Mouse (Mus musculus) liver, postnatal 0 days (tissue): ENCODE results near the gene C1qtnf9. TPM values are rescaled to one million over a fixed set of nuclear protein-coding genes. Genes with fewer than 3 reads are reported as not detected.

ENCODE experiments used
- ATAC-seq: fragments of 200-750 bp; cut with Nextera tagmentation; 2 replicates; pipeline ENCODE4 v1.8.0; 2017; ENCODE audit warnings: mild to moderate bottlenecking, moderate library complexity
- DNase-seq: peaks from one replicate; pipeline ENCODE4 v3.0.0-alpha.2; 2016
- H3K27ac ChIP-seq: fragments of 300-500 bp; sonication (generic); 2 replicates; pipeline ENCODE4 v1.5.1; 2014; ENCODE audit warnings: antibody characterized with exemption, moderate library complexity, mild to moderate bottlenecking, low read depth
- H3K27me3 ChIP-seq: fragments of 300-500 bp; sonication (generic); 2 replicates; pipeline ENCODE4 v1.6.1; 2014; ENCODE audit warnings: low read length, control low read depth, mixed read lengths; ENCODE audit not compliant: insufficient read depth
- H3K36me3 ChIP-seq: fragments of 300-500 bp; sonication (generic); replicated peaks from 2 replicates; pipeline ENCODE4 v1.6.1; 2014; ENCODE audit warnings: mild to moderate bottlenecking, control low read depth, low read length, moderate library complexity, mixed read lengths; ENCODE audit not compliant: insufficient read depth
- H3K4me1 ChIP-seq: fragments of 300-500 bp; sonication (generic); 2 replicates; pipeline ENCODE4 v1.6.1; 2014; ENCODE audit warnings: antibody characterized with exemption, mild to moderate bottlenecking, control low read depth; ENCODE audit not compliant: insufficient read depth
- H3K4me2 ChIP-seq: fragments of 300-500 bp; sonication (generic); 2 replicates; pipeline ENCODE4 v1.6.1; 2014; ENCODE audit warnings: low read depth, mild to moderate bottlenecking, low read length, moderate library complexity, mixed read lengths
- H3K4me3 ChIP-seq: fragments of 300-500 bp; sonication (generic); 2 replicates; pipeline ENCODE4 v1.5.1; 2014; ENCODE audit warnings: low read depth, low read length
- H3K9ac ChIP-seq: fragments of 300-500 bp; sonication (generic); replicated peaks from 2 replicates; pipeline ENCODE4 v1.6.1; 2014; ENCODE audit warnings: mild to moderate bottlenecking, moderate library complexity
- H3K9me3 ChIP-seq: fragments of 300-500 bp; sonication (generic); 2 replicates; pipeline ENCODE4 v1.6.1; 2016; ENCODE audit warnings: mild to moderate bottlenecking, control low read depth, low read length, mixed read lengths
- CTCF ChIP-seq: sonication (generic); IDR thresholded peaks from 2 replicates; pipeline ENCODE4 v1.5.1; 2016; ENCODE audit warnings: antibody characterized with exemption, low read depth
- EP300 ChIP-seq: IDR thresholded peaks from 2 replicates; pipeline ENCODE4 v1.6.1; 2016; ENCODE audit warnings: antibody characterized with exemption, low read depth, mild to moderate bottlenecking
- WGBS: fragments of 180-500 bp; shearing (Covaris S2); extraction: QIAGEN DNeasy Blood & Tissue Kit; methylation state at CpG from one replicate; pipeline ENCODE4 v1.1.7; 2014; ENCODE audit not compliant: insufficient replicate concordance; 5-methylcytosine and 5-hydroxymethylcytosine counted together
- polyA plus RNA-seq: library from polyadenylated mRNA; unstranded; fragments of >200 nt; fragmentation: Nextera tagmentation; extraction: Ambion mirVana; gene quantifications from 2 replicates; pipeline ENCODE4 v1.2.1, GENCODE M21; 2015

Gene C1qtnf9
- polyA plus RNA-seq, 1 experiment from 2014 or later: 0.25 TPM

DNA sequence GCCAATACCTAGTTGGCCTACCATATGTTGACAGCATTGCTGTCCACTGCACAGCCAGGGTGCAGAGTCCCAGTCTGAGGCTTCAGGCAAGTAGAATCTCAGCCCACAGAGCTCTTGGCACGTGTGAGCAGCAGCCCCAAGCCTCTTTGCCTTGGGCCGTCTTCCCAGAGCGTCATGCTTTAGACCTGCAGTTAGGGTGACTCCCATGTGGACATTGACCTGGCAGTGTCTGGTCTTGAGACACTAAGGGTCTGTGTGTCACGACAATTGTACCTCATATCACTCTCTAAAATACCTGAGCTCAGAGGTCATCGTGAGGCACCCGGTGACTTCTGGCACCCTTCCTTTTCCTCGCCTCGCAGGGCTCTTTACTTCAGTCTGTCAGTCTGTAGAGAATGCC lies 8.8 kb upstream of the C1qtnf9 start:
- ATAC-seq (no peak), DNase-seq (no peak)
- Histone ChIP-seq H3K4me2 (no peak overlapping the region), H3K9me3 (no peaks in the 10 kb centered on the region), H3K27me3 (no peaks in the 10 kb centered on the region), H3K9ac (no peak overlapping the region), H3K4me3 (no peak overlapping the region), H3K36me3 (peaks cover 73% of the 10 kb centered on the region), H3K4me1 (no peaks in the 10 kb centered on the region), H3K27ac (no peak overlapping the region)
- WGBS: 90% methylated on average over 8 of the region's 8 CpGs
- TF ChIP-seq CTCF (no peak), EP300 (no peak)

DNA sequence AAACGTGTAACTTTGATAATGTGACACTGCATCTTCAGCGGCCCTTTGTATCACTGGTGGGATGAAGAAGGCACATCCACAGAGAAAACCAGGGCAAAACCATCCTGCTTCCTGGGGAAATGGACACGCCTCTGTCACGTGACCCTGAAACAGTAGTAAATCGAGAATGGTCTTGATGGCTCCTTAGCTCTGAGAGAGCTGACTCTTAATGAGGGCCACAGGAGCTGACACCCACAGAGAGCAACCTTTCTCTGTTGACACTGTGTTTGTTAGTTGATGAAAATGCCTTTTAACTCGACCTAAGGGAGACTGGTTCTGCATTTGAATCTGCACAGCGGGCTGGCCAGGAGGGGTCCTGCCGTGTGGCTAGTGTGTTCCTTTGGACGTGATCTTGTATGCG lies 6.1 kb upstream of the C1qtnf9 start:
- DNase-seq (no peak), ATAC-seq (no peak)
- Histone ChIP-seq H3K27me3 (no peaks in the 10 kb centered on the region), H3K9me3 (no peaks in the 10 kb centered on the region), H3K4me3 (no peak overlapping the region), H3K27ac (no peak overlapping the region), H3K9ac (no peak overlapping the region), H3K4me2 (no peak overlapping the region), H3K36me3 (peaks cover 50% of the 10 kb centered on the region), H3K4me1 (no peaks in the 10 kb centered on the region)
- TF ChIP-seq EP300 (no peak), CTCF (no peak)
- WGBS: 82% methylated on average over 10 of the region's 10 CpGs

DNA sequence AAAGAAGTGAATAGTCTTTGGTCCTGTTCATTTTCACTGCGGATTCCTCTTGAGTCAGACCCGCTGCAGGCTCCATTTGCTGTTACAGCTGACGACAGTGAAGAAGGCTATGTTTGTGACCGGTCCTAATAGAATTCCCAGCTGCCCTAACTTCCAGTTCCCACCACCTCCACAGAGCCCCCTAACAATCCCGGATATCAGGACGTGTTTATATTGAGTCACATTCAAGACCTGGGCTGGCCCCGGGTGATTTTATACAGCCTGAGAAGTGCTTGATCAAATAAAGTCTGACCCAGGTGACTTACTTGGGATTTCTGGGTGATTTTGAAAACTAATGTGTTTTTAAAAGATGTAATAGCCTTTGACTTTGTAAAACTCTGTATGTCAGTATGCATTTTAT lies 5.2 kb upstream of the C1qtnf9 start:
- TF ChIP-seq EP300 (no peak), CTCF (no peak)
- no peak for DNase-seq
- WGBS: 82% methylated on average over 7 of the region's 7 CpGs
- Histone ChIP-seq H3K36me3 (peaks cover 46% of the 10 kb centered on the region), H3K4me1 (no peaks in the 10 kb centered on the region), H3K9ac (no peak overlapping the region), H3K9me3 (no peaks in the 10 kb centered on the region), H3K4me3 (no peak overlapping the region), H3K4me2 (no peak overlapping the region), H3K27me3 (no peaks in the 10 kb centered on the region), H3K27ac (no peak overlapping the region)
- ATAC-seq: no peak

DNA sequence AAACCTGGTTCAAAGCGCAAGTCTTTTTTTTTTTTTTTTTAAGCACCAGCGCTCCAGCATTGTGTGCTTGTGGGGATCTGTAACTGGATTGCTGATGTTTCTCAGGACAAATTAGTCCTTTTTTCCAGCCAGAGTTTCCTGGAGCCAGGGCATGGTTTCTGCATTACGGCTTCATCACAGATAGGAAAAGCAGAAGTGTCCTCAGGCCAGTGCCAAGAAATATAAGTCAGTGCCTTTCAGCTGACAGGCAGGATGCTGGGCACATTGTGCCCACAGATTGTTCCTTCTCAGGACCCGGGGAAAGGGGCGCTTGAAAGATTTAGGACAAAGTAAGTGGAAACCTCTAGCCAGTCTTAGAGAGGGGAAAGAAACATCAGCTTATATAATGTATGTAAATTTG lies 4.2 kb upstream of the C1qtnf9 start:
- 66% methylated on average over 5 of the region's 5 CpGs for WGBS
- no peak for ATAC-seq

DNA sequence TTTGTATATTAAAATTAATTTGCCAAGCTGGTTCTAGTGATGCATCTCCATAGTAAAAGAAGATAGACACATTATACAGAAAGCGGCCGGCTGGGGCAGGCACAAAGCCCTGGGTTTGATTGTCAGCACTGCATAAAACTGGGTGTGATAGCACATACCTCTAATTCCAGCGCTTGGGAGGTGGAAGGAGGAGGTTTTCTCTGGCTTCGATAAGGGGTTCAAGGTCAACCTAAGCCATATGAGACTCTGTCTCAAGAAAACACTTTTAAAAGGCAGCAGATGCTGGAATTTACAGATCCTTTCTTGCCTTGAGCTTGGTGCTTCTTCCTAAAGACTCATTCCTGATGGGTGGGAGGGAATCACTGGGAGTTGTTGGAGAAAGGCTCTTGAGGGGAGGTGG lies 3.4 kb upstream of the C1qtnf9 start:
- DNase-seq (no peak), ATAC-seq (no peak)
- Histone ChIP-seq H3K27me3 (no peaks in the 10 kb centered on the region), H3K9me3 (no peaks in the 10 kb centered on the region), H3K4me3 (no peak overlapping the region), H3K36me3 (peaks cover 28% of the 10 kb centered on the region), H3K27ac (peak overlapping the region; percentile 51; the same call in 1 of the 2 replicates), H3K4me1 (no peaks in the 10 kb centered on the region), H3K9ac (no peak overlapping the region), H3K4me2 (no peak overlapping the region)
- TF ChIP-seq CTCF: no peak
- no peak for TF ChIP-seq EP300
- 88% methylated on average over 4 of the region's 4 CpGs for WGBS

More for the DNA sequence above, 4.2 kb upstream of the C1qtnf9 start:
- TF ChIP-seq CTCF: no peak
- no peak for TF ChIP-seq EP300
- Histone ChIP-seq H3K9ac (no peak overlapping the region), H3K27ac (no peak overlapping the region), H3K27me3 (no peaks in the 10 kb centered on the region), H3K4me1 (no peaks in the 10 kb centered on the region), H3K4me3 (no peak overlapping the region), H3K4me2 (no peak overlapping the region), H3K36me3 (peaks cover 36% of the 10 kb centered on the region), H3K9me3 (no peaks in the 10 kb centered on the region)
- no peak for DNase-seq

DNA sequence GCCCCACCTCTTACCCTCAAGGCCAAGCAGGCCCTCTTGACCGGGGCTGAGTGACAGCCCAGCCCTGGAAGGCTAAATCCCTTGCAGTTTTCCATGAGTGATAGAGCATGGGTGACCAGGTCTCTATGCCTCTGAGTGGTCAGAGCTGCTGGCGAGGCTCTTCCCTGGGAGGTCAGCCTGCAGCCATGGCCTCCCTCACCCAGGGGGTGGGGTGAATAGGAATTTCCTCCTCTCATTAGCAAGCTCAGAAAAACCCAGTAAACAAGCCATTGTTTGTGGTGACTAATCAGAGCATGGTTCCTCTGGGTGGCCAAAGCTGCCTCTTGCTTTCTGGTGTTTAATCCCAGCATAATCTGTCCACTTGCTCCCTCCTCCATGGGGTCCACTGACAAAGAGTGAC lies 2.9 kb upstream of the C1qtnf9 start:
- Histone ChIP-seq H3K27ac (peak overlapping the region; percentile 51; the same call in 1 of the 2 replicates), H3K4me2 (no peak overlapping the region), H3K4me3 (no peak overlapping the region), H3K9ac (no peak overlapping the region), H3K36me3 (peaks cover 26% of the 10 kb centered on the region), H3K27me3 (no peaks in the 10 kb centered on the region), H3K9me3 (no peaks in the 10 kb centered on the region), H3K4me1 (no peaks in the 10 kb centered on the region)
- TF ChIP-seq CTCF: no peak
- no peak for TF ChIP-seq EP300
- ATAC-seq (peak; percentile 63), DNase-seq (no peak)
- WGBS: 46% methylated on average over 2 of the region's 2 CpGs

DNA sequence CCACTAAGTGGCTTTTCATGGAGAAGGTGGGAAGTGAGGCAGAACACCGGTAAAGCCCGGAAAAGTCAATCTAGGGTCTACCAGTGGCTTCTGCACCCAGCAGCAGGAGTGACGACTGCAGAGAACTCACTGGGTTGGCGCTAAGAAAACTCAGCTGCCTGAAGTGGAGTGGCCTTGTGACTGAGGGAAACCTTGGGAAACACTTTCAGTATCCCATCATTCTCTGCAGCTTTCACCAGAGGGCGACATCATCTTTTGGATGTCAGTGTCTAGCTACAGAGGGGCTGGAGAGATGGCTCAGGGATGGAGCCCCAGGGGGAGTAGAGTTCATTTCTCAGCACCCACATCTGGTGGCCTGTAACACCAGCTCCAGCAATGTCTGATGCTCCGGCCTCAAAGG lies 1.4 kb downstream of the C1qtnf9 start:
- DNase-seq: no peak
- no peaks in the 10 kb centered on the region for H3K36me3 ChIP-seq
- no peak for ATAC-seq
- no peak overlapping the region for H3K9ac ChIP-seq
- H3K4me2 ChIP-seq: no peak overlapping the region
- no peak overlapping the region for H3K4me3 ChIP-seq
- 56% methylated on average over 6 of the region's 6 CpGs for WGBS
- H3K27ac ChIP-seq: no peak overlapping the region
- TF ChIP-seq CTCF (no peak), EP300 (no peak)
- H3K27me3 ChIP-seq: no peaks in the 10 kb centered on the region
- H3K9me3 ChIP-seq: no peaks in the 10 kb centered on the region
- 0 out of 2 replicates have a peak, but pooled peaks cover 2% of the 10 kb centered on the region for H3K4me1 ChIP-seq
